8 mouse cellular contexts compared by ENCODE assay signal in the genomic region with DNA sequence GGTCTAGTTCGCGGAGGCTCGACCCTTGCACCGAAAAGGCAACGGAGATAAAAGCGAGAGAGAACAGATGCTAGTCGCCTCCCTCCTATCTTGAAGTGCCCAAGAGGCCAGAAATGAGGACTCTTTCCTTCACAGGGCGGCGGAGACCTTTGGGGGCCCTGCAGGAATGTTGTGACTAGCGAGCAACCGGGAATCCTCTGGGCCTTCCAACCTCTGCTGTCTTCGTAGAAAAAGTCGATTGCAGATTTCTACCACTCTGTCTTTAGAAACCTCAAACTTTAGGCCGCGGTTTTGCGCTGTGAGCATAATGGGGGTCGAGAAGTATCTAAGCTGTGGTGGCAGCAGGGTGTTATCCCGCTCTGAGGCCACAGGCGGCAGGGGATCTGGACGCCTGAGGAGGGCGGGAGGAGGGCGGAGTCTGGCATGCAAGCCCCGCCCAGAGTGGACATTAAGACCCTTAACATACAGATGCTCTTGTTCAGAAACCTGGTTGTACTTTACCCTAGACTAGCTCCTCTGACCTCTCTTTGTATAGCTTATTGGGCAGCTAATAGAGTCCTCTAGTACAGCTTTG. TPM values are rescaled to one million over a fixed set of nuclear protein-coding genes. Genes with fewer than 3 reads are reported as not detected.
A peak's percentile ranks its signal among the peaks of the same experiment; 100 is the strongest.
DNase-seq lines count a peak whose midpoint lies in the region; ATAC-seq and TF ChIP-seq lines count a peak whose summit lies in the region.

No protein-coding gene starts in this region.

- in situ Hi-C loops in ES-E14 (cut with MboI; ENCODE audit: low sequenced_read_pairs in 2 of 2, unreplicated experiment in 2 of 2), result no loop called here

- H3K36me3 ChIP-seq in heart, adult 2 months (ENCODE audit: control insufficient read depth, insufficient read depth, low read length), result no peaks in the 10 kb centered on the region
- no peaks in the 10 kb centered on the region for H3K36me3 ChIP-seq in ES-E14 (ENCODE audit: control insufficient read depth, insufficient read depth, low read length, poor library complexity, severe bottlenecking)
- no peaks in the 10 kb centered on the region for H3K36me3 ChIP-seq in forebrain, embryonic 13.5 days (ENCODE audit: poor library complexity, severe bottlenecking)
- H3K36me3 ChIP-seq in limb, embryonic 13.5 days, result no peaks in the 10 kb centered on the region
- H3K36me3 ChIP-seq in neural tube, embryonic 12.5 days, result no peaks in the 10 kb centered on the region

- intact Hi-C loops in heart, adult 2 months (cut with DNase I), result loop anchor here (5.0 kb wide), 1 partner anchor 41 kb away; no protein-coding TSS in a partner anchor

- no peak overlapping the region for H3K9ac ChIP-seq in heart, adult 2 months (ENCODE audit: low read depth, low read length)
- H3K9ac ChIP-seq in ES-E14 (ENCODE audit: insufficient read depth, low read depth, low read length, poor library complexity, severe bottlenecking), result peak overlapping the region; percentile 23; the same call in 1 of the 2 replicates
- H3K9ac ChIP-seq in forebrain, embryonic 13.5 days, result 0 out of 2 replicates have a peak overlapping the region, but pooled peaks have one; percentile 73
- H3K9ac ChIP-seq in limb, embryonic 13.5 days, result peak overlapping the region; percentile 72
- peak overlapping the region; percentile 72; the same call in 1 of the 2 replicates for H3K9ac ChIP-seq in neural tube, embryonic 12.5 days

- ATAC-seq in forebrain, embryonic 13.5 days, result peak; percentile 66
- ATAC-seq in limb, embryonic 13.5 days (ENCODE audit: low FRiP score, low read depth), result peak; percentile 78
- ATAC-seq in neural tube, embryonic 12.5 days (ENCODE audit: low FRiP score, low read depth), result peak; percentile 76

- peaks cover 1% of the 10 kb centered on the region; the same call in 1 of the 2 replicates for H3K4me1 ChIP-seq in heart, adult 2 months (ENCODE audit: control insufficient read depth, insufficient read depth, low read length)
- H3K4me1 ChIP-seq in ES-E14 (ENCODE audit: control insufficient read depth in 2 of 2, insufficient read depth in 2 of 2, low read length in 2 of 2, poor library complexity in 1 of 2), result no peaks in the 10 kb centered on the region
- H3K4me1 ChIP-seq in forebrain, embryonic 13.5 days, result peaks cover 13% of the 10 kb centered on the region; the same call in 1 of the 2 replicates
- peaks cover 9% of the 10 kb centered on the region for H3K4me1 ChIP-seq in limb, embryonic 13.5 days
- peaks cover 8% of the 10 kb centered on the region; the same call in 1 of the 2 replicates for H3K4me1 ChIP-seq in neural tube, embryonic 12.5 days

- TF ChIP-seq CTCF in heart, adult 2 months (IDR thresholded peaks at IDR 0.05), result 0 out of 2 replicates have a peak, but pooled peaks have one; percentile 15

- no peak overlapping the region for H3K27ac ChIP-seq in heart, adult 2 months
- no peak overlapping the region for H3K27ac ChIP-seq in ES-E14 (ENCODE audit: insufficient read depth, low read depth, low read length, poor library complexity, severe bottlenecking)
- no peak overlapping the region for H3K27ac ChIP-seq in forebrain, embryonic 13.5 days
- H3K27ac ChIP-seq in limb, embryonic 13.5 days, result no peak overlapping the region
- H3K27ac ChIP-seq in neural tube, embryonic 12.5 days, result no peak overlapping the region

- H3K9me3 ChIP-seq in ES-E14 (ENCODE audit: control insufficient read depth, insufficient read depth, low read depth, low read length), result no peaks in the 10 kb centered on the region
- no peaks in the 10 kb centered on the region for H3K9me3 ChIP-seq in forebrain, embryonic 13.5 days (replicated peaks)
- H3K9me3 ChIP-seq in limb, embryonic 13.5 days, result no peaks in the 10 kb centered on the region; the same call in 1 of the 2 replicates
- no peaks in the 10 kb centered on the region for H3K9me3 ChIP-seq in neural tube, embryonic 12.5 days

- TF ChIP-seq POLR2A in heart, adult 2 months (IDR thresholded peaks at IDR 0.05; ENCODE audit: insufficient read depth, low read depth, low read length), result no peak

- peaks cover 4% of the 10 kb centered on the region; the same call in 1 of the 2 replicates for H3K27me3 ChIP-seq in heart, adult 2 months (ENCODE audit: control insufficient read depth, insufficient read depth, low read length)
- H3K27me3 ChIP-seq in forebrain, embryonic 13.5 days, result peaks cover 52% of the 10 kb centered on the region
- peaks cover 58% of the 10 kb centered on the region for H3K27me3 ChIP-seq in limb, embryonic 13.5 days
- H3K27me3 ChIP-seq in neural tube, embryonic 12.5 days (replicated peaks), result peaks cover 22% of the 10 kb centered on the region

- peak overlapping the region; percentile 55 for H3K4me3 ChIP-seq in heart, adult 2 months
- peak overlapping the region; percentile 69 to 71 for H3K4me3 ChIP-seq in ES-E14 (ENCODE audit: insufficient read depth in 1 of 2, low read depth in 1 of 2, low read length in 2 of 2, poor library complexity in 1 of 2, severe bottlenecking in 1 of 2)
- peak overlapping the region; percentile 66 for H3K4me3 ChIP-seq in forebrain, embryonic 13.5 days
- peak overlapping the region; percentile 67 for H3K4me3 ChIP-seq in limb, embryonic 13.5 days
- H3K4me3 ChIP-seq in neural tube, embryonic 12.5 days, result peak overlapping the region; percentile 70

- 5% methylated on average over 23 of the region's 23 CpGs for WGBS in heart, adult 2 months
- 1% methylated on average over 23 of the region's 23 CpGs for WGBS in forebrain, embryonic 13.5 days
- WGBS in limb, embryonic 13.5 days, result 2% methylated on average over 23 of the region's 23 CpGs
- under 1% methylated on average over 23 of the region's 23 CpGs for WGBS in neural tube, embryonic 12.5 days

- H3K4me2 ChIP-seq in forebrain, embryonic 13.5 days, result peak overlapping the region; percentile 92
- peak overlapping the region; percentile 98 for H3K4me2 ChIP-seq in limb, embryonic 13.5 days (replicated peaks)
- H3K4me2 ChIP-seq in neural tube, embryonic 12.5 days (replicated peaks), result peak overlapping the region; percentile 93

- DNase-seq in heart, adult 2 months, result no peak
- no peak for DNase-seq in heart, adult 8-10 months (ENCODE audit: low spot score)
- peak; percentile 34 for DNase-seq in ES-E14 (ENCODE audit: low read depth, low spot score)
- DNase-seq in thymus, postnatal 4 days, result no peak
- no peak for DNase-seq in right cerebral cortex, postnatal 14 days

- H3K79me2 ChIP-seq in heart, adult 2 months (replicated peaks; ENCODE audit: control insufficient read depth, insufficient read depth, low read length), result no peaks in the 10 kb centered on the region

- no peak for TF ChIP-seq EP300 in heart, adult 2 months (IDR thresholded peaks at IDR 0.05; ENCODE audit: insufficient read depth, low read depth, low read length)

TF ChIP-seq in ES-E14, 5 proteins besides CTCF, POLR2A, EP300 and RAD21:
- TF ChIP-seq ZC3H11A (IDR thresholded peaks at IDR 0.05; ENCODE audit: borderline replicate concordance, low read depth, low read length) (no peak), HCFC1 (IDR thresholded peaks at IDR 0.05; ENCODE audit: borderline replicate concordance, insufficient read depth, low read length) (no peak), ZNF384 (IDR thresholded peaks at IDR 0.05; ENCODE audit: low read depth, low read length) (no peak), CHD2 (IDR thresholded peaks at IDR 0.05; ENCODE audit: low read depth, low read length) (no peak), MAFK (IDR thresholded peaks at IDR 0.05; ENCODE audit: insufficient read depth, low read depth, low read length) (no peak)

RNA-seq across cellular contexts. Expression of a gene that starts 24.1 kb away (rescaled TPM):
- total RNA-seq in heart, adult 2 months (2021), result 10 to 100 TPM; 18.9 to 20.6 TPM
- 12.7 and 13.3 TPM in 2 replicates for polyA plus RNA-seq in heart, adult 2 months (2012; rRNA removed)
- total RNA-seq in heart, adult 8-10 months (2022), result 10 to 100 TPM; 15.6 to 18.8 (median 16.4) TPM
- 6.3 and 8.2 TPM in 2 replicates for total RNA-seq in ES-E14 (2012; rRNA removed)
- polyA plus RNA-seq in forebrain, embryonic 13.5 days (2015; fragmentation: Nextera tagmentation; extraction: Ambion mirVana), result 3.6 and 3.7 TPM in 2 replicates
- 1.8 and 2.3 TPM in 2 replicates for polyA plus RNA-seq in limb, embryonic 13.5 days (2015; fragmentation: Nextera tagmentation; extraction: Ambion mirVana)
- 3.9 and 5.3 TPM in 2 replicates for polyA plus RNA-seq in neural tube, embryonic 12.5 days (2016; fragmentation: Nextera tagmentation; extraction: Ambion mirVana)

RNA-seq across cellular contexts. Expression of a gene that starts 24.4 kb away (rescaled TPM):
- total RNA-seq in heart, adult 2 months (2021), result under 1 TPM; 0.68 to 0.94 TPM
- polyA plus RNA-seq in heart, adult 2 months (2012; rRNA removed), result 1.1 and 1.8 TPM in 2 replicates
- under 1 TPM; 0.41 to 0.92 (median 0.43) TPM for total RNA-seq in heart, adult 8-10 months (2022)
- 0.53 and 0.89 TPM in 2 replicates for total RNA-seq in ES-E14 (2012; rRNA removed)
- polyA plus RNA-seq in forebrain, embryonic 13.5 days (2015; fragmentation: Nextera tagmentation; extraction: Ambion mirVana), result 0.50 and 0.89 TPM in 2 replicates
- 0.13 and 0.17 TPM in 2 replicates for polyA plus RNA-seq in limb, embryonic 13.5 days (2015; fragmentation: Nextera tagmentation; extraction: Ambion mirVana)
- polyA plus RNA-seq in neural tube, embryonic 12.5 days (2016; fragmentation: Nextera tagmentation; extraction: Ambion mirVana), result 1.2 and 2.0 TPM in 2 replicates

RNA-seq across cellular contexts. Expression of a gene that starts 59.6 kb away (rescaled TPM):
- total RNA-seq in heart, adult 2 months (2021), result 10 to 100 TPM in 1 of 2 experiments, 1 to 10 TPM in 1; 8.9 to 10.2 TPM
- polyA plus RNA-seq in heart, adult 2 months (2012; rRNA removed), result 6.8 and 7.5 TPM in 2 replicates
- total RNA-seq in heart, adult 8-10 months (2022), result 10 to 100 TPM in 2 of 4 experiments, 1 to 10 TPM in 2; 8.1 to 12.5 (median 10.0) TPM
- 7.1 and 7.5 TPM in 2 replicates for total RNA-seq in ES-E14 (2012; rRNA removed)
- 4.5 and 4.7 TPM in 2 replicates for polyA plus RNA-seq in forebrain, embryonic 13.5 days (2015; fragmentation: Nextera tagmentation; extraction: Ambion mirVana)
- polyA plus RNA-seq in limb, embryonic 13.5 days (2015; fragmentation: Nextera tagmentation; extraction: Ambion mirVana), result 10.7 and 11.7 TPM in 2 replicates
- 4.9 and 5.3 TPM in 2 replicates for polyA plus RNA-seq in neural tube, embryonic 12.5 days (2016; fragmentation: Nextera tagmentation; extraction: Ambion mirVana)
